Mouse (Mus musculus): Measurements from ENCODE around the gene Ier5. TPM values are rescaled to one million over a fixed set of nuclear protein-coding genes. Genes with fewer than 3 reads are reported as not detected.

Gene Ier5
- polyA plus RNA-seq (2017; shearing (Covaris generic)): 571 TPM

GRCm38 (mm10) chr1:155099280-155099848, at the start of gene Ier5:
TSS of gene Ier5 (minus strand) at chr1:155099636.

GRCm38 (mm10) chr1:155146572-155146980, 47.1 kb upstream of the Ier5 start, which contains the start of gene Mr1:
TSS of gene Mr1 (minus strand) at chr1:155146814.

Other genes with a start within 250 kb of the Ier5 start
- 0.39 TPM for gene Cacna1e, start 215.1 kb downstream of the Ier5 start, polyA plus RNA-seq (2017; shearing (Covaris generic))
- 8.8 TPM for gene Mr1, start 47.2 kb upstream of the Ier5 start, polyA plus RNA-seq (2017; shearing (Covaris generic))
- gene Stx6, start 59.1 kb upstream of the Ier5 start, polyA plus RNA-seq (2017; shearing (Covaris generic)): 125 TPM
- 0.33 TPM for gene BC034090, start 144.8 kb upstream of the Ier5 start, polyA plus RNA-seq (2017; shearing (Covaris generic))